Mouse (Mus musculus) olfactory bulb, adult 2 months (tissue): ENCODE results near the gene Cux2.

Experiments
- CTCF ChIP-seq: fragments of 200-500 bp; IDR thresholded peaks from 2 replicates; pipeline ENCODE4 v1.5.1; 2012; ENCODE audit warnings: low read depth, mild to moderate bottlenecking, low read length, moderate library complexity; ENCODE audit not compliant: insufficient read depth
- POLR2A ChIP-seq: fragments of 200-500 bp; IDR thresholded peaks from 2 replicates; pipeline ENCODE4 v1.6.1; 2012; ENCODE audit warnings: mild to moderate bottlenecking, low read depth, low read length, moderate library complexity; ENCODE audit not compliant: insufficient read depth

DNA sequence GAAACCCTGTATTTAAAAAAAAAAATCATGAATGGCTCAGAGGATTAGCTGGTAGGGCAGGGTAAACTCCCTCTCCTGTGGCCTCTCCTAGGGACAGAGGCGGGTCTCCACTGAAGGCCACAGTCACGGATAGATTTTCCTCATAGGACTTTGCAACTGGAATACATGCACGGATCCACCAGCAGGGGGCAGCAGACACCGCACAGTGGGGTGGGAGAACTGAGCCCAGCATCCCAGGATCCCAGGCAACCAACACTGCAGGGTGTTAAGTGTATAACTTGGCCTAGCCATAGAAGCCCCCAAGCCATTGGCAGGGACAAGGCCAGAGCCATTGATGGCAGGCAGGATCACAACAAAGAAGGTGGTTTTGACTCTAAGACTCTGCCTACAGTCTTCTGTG is 177.7 kb downstream of the Cux2 start:
- no peak for TF ChIP-seq POLR2A
- peak; percentile 90 for TF ChIP-seq CTCF
